Mouse (Mus musculus): ENCODE results near the gene Atoh8. TPM values are rescaled to one million over a fixed set of nuclear protein-coding genes. Genes with fewer than 3 reads are reported as not detected.

Atoh8 gene
- total RNA-seq, 2 experiments from 2014 or later, result not detected

DNA sequence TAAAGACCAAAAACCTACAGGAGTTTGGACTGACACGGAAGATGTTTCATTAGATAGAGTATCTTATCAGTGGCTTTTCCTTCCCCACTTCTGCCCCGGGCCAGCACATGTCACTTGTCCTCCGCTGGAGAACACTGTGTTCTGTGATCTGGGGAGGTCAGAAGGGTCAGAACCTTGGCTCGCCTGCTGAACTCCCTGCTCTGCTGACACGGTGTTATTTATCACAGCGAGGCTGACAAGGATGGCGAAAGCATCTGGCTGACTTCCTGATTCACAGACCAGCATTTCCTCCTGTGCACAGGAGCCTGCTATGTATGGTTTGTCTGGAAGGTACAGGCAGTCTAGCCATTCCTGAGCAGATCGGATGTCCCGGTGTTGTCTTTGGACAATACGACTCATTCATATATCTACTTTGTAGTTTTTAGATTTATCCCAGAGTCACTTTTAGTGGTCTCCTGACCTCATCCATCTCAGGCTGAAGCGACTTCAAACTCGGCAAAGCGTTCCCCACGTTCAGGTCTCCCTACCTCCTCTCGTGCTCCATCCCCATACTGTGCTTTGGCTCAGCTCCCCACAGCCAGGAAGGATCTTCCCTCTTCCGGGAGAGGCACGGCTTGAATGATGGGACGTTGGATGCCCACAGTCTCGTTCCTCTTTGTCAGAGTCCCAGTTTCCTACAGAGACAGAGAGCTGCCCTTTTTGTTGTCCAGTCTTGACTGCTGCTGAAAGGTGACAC lies 73.1 kb downstream of the Atoh8 start:
- ATAC-seq (replicated peaks; ENCODE audit: poor library complexity, severe bottlenecking), result peak; percentile 75

DNA sequence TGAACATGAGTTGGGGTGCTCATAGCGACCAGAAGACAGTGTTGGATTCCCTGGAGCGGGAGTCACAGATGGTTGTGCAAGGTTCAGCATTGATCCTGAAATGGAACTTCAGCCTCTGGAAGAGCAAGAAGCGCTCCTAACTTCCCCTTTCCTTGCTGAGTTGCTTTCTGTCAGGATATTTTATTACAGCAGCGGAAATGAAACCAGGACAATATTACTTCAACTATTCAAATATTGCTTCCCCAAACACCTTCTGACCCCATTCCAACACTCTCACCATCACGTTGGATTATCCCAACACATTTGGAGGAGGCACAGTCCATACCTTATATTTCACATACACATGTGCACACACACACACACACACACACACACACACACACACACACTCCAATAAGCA lies 73.6 kb downstream of the Atoh8 start:
- peak; percentile 57 for ATAC-seq (replicated peaks; ENCODE audit: poor library complexity, severe bottlenecking)

DNA sequence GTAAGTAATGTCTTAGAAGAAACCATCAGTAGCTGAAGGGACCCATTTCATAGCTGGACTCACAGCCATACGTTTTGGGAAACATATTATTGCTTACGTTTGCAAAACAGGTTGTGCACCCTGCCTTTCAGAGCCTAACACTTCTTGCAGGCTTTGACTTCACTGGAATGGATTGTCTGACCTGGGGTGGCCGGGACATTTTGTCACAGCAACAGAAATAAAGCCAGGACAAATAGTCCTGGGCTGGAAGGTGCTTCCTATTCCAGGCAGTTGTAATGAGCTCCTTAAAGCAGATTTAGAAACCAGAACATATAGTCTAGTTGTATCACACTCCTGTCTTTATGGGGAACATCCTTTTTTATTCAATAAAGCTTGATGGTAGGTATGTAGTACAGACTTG lies 74.4 kb downstream of the Atoh8 start:
- ATAC-seq (replicated peaks; ENCODE audit: poor library complexity, severe bottlenecking), result no peak

DNA sequence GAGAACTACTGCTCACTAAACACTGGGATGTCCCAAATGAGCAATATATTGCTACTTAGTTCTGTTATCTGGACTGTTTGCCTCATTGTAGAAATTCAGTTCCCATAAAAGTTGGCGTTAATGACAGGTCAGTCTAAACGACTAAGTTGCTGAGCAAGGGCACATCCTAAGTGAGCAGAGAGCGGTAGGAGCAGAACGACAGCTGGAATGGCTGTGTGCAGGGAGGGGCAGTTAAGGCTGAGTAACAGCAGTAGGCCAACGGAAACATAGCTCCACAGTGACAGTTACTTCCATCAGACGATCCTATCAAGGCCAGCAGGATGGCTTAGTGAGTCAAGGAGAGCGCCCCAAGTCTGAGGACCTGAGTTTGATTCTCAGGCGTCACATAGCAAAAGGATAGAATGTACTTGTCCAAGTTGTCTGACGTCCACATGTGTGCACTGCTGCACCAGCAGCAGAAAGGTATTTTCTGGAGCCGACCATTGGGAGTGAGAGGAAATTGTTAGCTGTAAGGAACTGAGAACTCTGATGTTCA lies 75.4 kb downstream of the Atoh8 start:
- ATAC-seq (replicated peaks; ENCODE audit: poor library complexity, severe bottlenecking), result no peak

DNA sequence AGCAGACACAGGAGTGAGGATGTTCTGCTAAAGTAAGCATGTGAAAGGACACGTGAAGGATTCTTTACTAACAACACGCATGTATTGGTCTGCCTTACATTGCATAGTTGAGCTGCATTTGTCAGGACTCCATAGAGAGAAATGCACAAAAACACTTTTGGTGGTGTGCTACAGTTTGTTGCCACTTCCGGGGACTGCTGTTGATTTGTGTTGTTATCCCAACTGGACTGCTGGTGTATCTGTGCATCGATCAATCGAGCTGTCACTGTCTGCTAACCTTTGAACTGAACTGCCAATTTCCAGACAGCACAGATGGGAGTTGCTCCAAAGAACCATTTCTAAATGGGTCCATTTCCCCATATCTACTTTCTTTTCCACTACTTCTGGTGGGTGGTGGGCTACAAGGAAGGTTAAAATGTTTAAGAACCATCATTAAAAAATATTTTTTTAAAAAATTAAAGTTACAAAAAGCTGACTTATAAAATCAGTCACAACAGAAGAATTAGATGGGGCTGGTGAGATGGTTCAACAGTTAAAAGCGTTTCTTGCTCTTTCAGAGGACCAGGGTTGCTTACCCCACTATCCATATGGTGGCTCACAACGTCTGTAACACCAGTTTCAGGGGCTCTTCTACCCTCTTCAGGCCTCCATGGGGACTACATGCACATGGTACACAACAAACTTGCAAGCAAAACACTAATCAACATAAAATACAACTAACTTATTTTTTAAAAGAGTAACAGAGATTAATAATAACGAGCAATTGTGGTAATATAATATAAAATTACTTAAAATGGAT lies 76.2 kb downstream of the Atoh8 start:
- ATAC-seq (replicated peaks; ENCODE audit: poor library complexity, severe bottlenecking), result no peak

Other genes starting within 250 kb of the Atoh8 start
- 2.6 TPM in 1 of 2 replicates, not detected in the other for gene St3gal5, start 138.0 kb downstream of the Atoh8 start, total RNA-seq (2014; fragmentation: Nextera tagmentation)
- gene St3gal5, start 138.0 kb downstream of the Atoh8 start, total RNA-seq (2017), result 10.9 and 11.0 TPM in 2 replicates
- not detected in 2 replicates for gene Sftpb, start 69.0 kb upstream of the Atoh8 start, total RNA-seq (2014; fragmentation: Nextera tagmentation)
- gene Sftpb, start 69.0 kb upstream of the Atoh8 start, total RNA-seq (2017), result not detected in 2 replicates
- 37.8 and 71.8 TPM in 2 replicates for gene Usp39, start 109.6 kb upstream of the Atoh8 start, total RNA-seq (2014; fragmentation: Nextera tagmentation)
- gene Usp39, start 109.6 kb upstream of the Atoh8 start, total RNA-seq (2017), result 104 and 123 TPM in 2 replicates
- gene 0610030E20Rik, start 111.7 kb upstream of the Atoh8 start, total RNA-seq (2014; fragmentation: Nextera tagmentation), result 24.9 and 34.0 TPM in 2 replicates
- gene 0610030E20Rik, start 111.7 kb upstream of the Atoh8 start, total RNA-seq (2017), result 17.2 and 17.6 TPM in 2 replicates
- 0.73 and 7.4 TPM in 2 replicates for gene Tmem150a, start 119.9 kb upstream of the Atoh8 start, total RNA-seq (2014; fragmentation: Nextera tagmentation)
- gene Tmem150a, start 119.9 kb upstream of the Atoh8 start, total RNA-seq (2017), result 0.09 TPM in 1 of 2 replicates, not detected in the other
- 81.5 and 83.1 TPM in 2 replicates for gene Rnf181, start 131.4 kb upstream of the Atoh8 start, total RNA-seq (2014; fragmentation: Nextera tagmentation)
- gene Rnf181, start 131.4 kb upstream of the Atoh8 start, total RNA-seq (2017), result 48.6 and 54.3 TPM in 2 replicates
- gene Vamp5, start 144.9 kb upstream of the Atoh8 start, total RNA-seq (2014; fragmentation: Nextera tagmentation), result 12.4 and 43.7 TPM in 2 replicates
- 8.6 and 16.5 TPM in 2 replicates for gene Vamp5, start 144.9 kb upstream of the Atoh8 start, total RNA-seq (2017)
- gene Vamp8, start 155.1 kb upstream of the Atoh8 start, total RNA-seq (2014; fragmentation: Nextera tagmentation), result 239 and 250 TPM in 2 replicates
- 347 and 437 TPM in 2 replicates for gene Vamp8, start 155.1 kb upstream of the Atoh8 start, total RNA-seq (2017)
- gene Ggcx, start 178.7 kb upstream of the Atoh8 start, total RNA-seq (2014; fragmentation: Nextera tagmentation), result 7.9 and 8.8 TPM in 2 replicates
- 9.6 and 19.7 TPM in 2 replicates for gene Ggcx, start 178.7 kb upstream of the Atoh8 start, total RNA-seq (2017)
- gene Mat2a, start 204.0 kb upstream of the Atoh8 start, total RNA-seq (2014; fragmentation: Nextera tagmentation), result 387 and 444 TPM in 2 replicates
- 211 and 247 TPM in 2 replicates for gene Mat2a, start 204.0 kb upstream of the Atoh8 start, total RNA-seq (2017)